Mouse (Mus musculus): Measurements from ENCODE around the gene Map3k5. TPM values are rescaled to one million over a fixed set of nuclear protein-coding genes. Genes with fewer than 3 reads are reported as not detected.
"Not testable (repeated sequence)": the region's sequence is repeated elsewhere in the genome, so short reads cannot be mapped to it uniquely, and the experiment has no call there.

Map3k5 gene
- polyA plus RNA-seq, 1 experiment: 1.0 TPM

GRCm38 (mm10) chr10:19915301-19915700 lies 19.0 kb upstream of the Map3k5 start:
- Histone ChIP-seq H3K4me1 (ENCODE audit: control insufficient read depth, insufficient read depth, low read length) (no peaks in the 10 kb centered on the region), H3K27ac (ENCODE audit: control insufficient read depth, insufficient read depth, low read depth, low read length) (no peak overlapping the region), H3K36me3 (ENCODE audit: control insufficient read depth, insufficient read depth, low read length) (no peaks in the 10 kb centered on the region), H3K27me3 (ENCODE audit: control insufficient read depth, insufficient read depth, low read length) (no peaks in the 10 kb centered on the region), H3K4me3 (ENCODE audit: control insufficient read depth, low read depth, low read length) (no peak overlapping the region)
- TF ChIP-seq POLR2A (IDR thresholded peaks at IDR 0.05; ENCODE audit: control insufficient read depth, low read depth, low read length) (no peak), CTCF (IDR thresholded peaks at IDR 0.05; ENCODE audit: control insufficient read depth, insufficient read depth, insufficient replicate concordance, low read depth, low read length) (peak; percentile 30; the same call in 1 of the 2 replicates)

- Histone ChIP-seq H3K27me3 (ENCODE audit: control insufficient read depth, insufficient read depth, low read length) (no peaks in the 10 kb centered on the region), H3K4me3 (ENCODE audit: control insufficient read depth, low read depth, low read length) (no peak overlapping the region), H3K27ac (ENCODE audit: control insufficient read depth, insufficient read depth, low read depth, low read length) (no peak overlapping the region), H3K36me3 (ENCODE audit: control insufficient read depth, insufficient read depth, low read length) (no peaks in the 10 kb centered on the region), H3K4me1 (ENCODE audit: control insufficient read depth, insufficient read depth, low read length) (no peaks in the 10 kb centered on the region)
- TF ChIP-seq CTCF (IDR thresholded peaks at IDR 0.05; ENCODE audit: control insufficient read depth, insufficient read depth, insufficient replicate concordance, low read depth, low read length): no peak
- TF ChIP-seq POLR2A (IDR thresholded peaks at IDR 0.05; ENCODE audit: control insufficient read depth, low read depth, low read length): no peak
Measured at GRCm38 (mm10) chr10:19922410-19922809, 11.9 kb upstream of the Map3k5 start.

DNA sequence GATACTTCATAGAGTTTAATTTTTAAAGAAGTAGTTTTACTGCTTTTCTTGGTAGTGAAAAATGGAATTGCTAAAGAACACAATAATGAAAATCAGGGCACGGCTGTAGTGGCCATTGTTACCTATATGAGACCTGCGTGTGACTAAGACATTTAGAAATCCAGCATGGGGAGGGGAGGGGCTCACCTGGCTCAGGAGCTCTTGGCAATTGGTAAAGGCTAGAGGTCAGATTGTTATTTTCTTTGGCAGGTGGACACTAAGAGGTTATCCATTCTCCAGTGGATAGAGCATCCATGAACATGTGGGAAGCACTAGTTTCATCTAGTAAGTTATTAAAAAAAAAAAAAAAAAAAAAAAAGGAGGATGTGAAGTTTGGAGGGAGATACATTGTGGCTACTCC lies 10.0 kb upstream of the Map3k5 start:
- no peak for TF ChIP-seq CTCF (IDR thresholded peaks at IDR 0.05; ENCODE audit: control insufficient read depth, insufficient read depth, insufficient replicate concordance, low read depth, low read length)
- TF ChIP-seq POLR2A (IDR thresholded peaks at IDR 0.05; ENCODE audit: control insufficient read depth, low read depth, low read length): no peak
- H3K27ac ChIP-seq (ENCODE audit: control insufficient read depth, insufficient read depth, low read depth, low read length): no peak overlapping the region
- H3K27me3 ChIP-seq (ENCODE audit: control insufficient read depth, insufficient read depth, low read length): no peaks in the 10 kb centered on the region
- no peaks in the 10 kb centered on the region for H3K4me1 ChIP-seq (ENCODE audit: control insufficient read depth, insufficient read depth, low read length)
- H3K36me3 ChIP-seq (ENCODE audit: control insufficient read depth, insufficient read depth, low read length): no peaks in the 10 kb centered on the region
- no peak overlapping the region for H3K4me3 ChIP-seq (ENCODE audit: control insufficient read depth, low read depth, low read length)

- H3K4me1 ChIP-seq (ENCODE audit: control insufficient read depth, insufficient read depth, low read length); H3K27me3 ChIP-seq (ENCODE audit: control insufficient read depth, insufficient read depth, low read length); H3K36me3 ChIP-seq (ENCODE audit: control insufficient read depth, insufficient read depth, low read length); H3K27ac ChIP-seq (ENCODE audit: control insufficient read depth, insufficient read depth, low read depth, low read length); H3K4me3 ChIP-seq (ENCODE audit: control insufficient read depth, low read depth, low read length): not testable (repeated sequence)
Measured at GRCm38 (mm10) chr10:19926391-19926897, 7.8 kb upstream of the Map3k5 start.

- H3K4me1 ChIP-seq (ENCODE audit: control insufficient read depth, insufficient read depth, low read length): no peaks in the 10 kb centered on the region
- no peak overlapping the region for H3K27ac ChIP-seq (ENCODE audit: control insufficient read depth, insufficient read depth, low read depth, low read length)
- no peaks in the 10 kb centered on the region for H3K36me3 ChIP-seq (ENCODE audit: control insufficient read depth, insufficient read depth, low read length)
- no peak overlapping the region for H3K4me3 ChIP-seq (ENCODE audit: control insufficient read depth, low read depth, low read length)
- TF ChIP-seq CTCF (IDR thresholded peaks at IDR 0.05; ENCODE audit: control insufficient read depth, insufficient read depth, insufficient replicate concordance, low read depth, low read length) (no peak), POLR2A (IDR thresholded peaks at IDR 0.05; ENCODE audit: control insufficient read depth, low read depth, low read length) (no peak)
- no peaks in the 10 kb centered on the region for H3K27me3 ChIP-seq (ENCODE audit: control insufficient read depth, insufficient read depth, low read length)
Measured at GRCm38 (mm10) chr10:19928205-19928604, 6.1 kb upstream of the Map3k5 start.

GRCm38 (mm10) chr10:19932986-19933385 lies 1.3 kb upstream of the Map3k5 start:
- Histone ChIP-seq H3K36me3 (ENCODE audit: control insufficient read depth, insufficient read depth, low read length) (no peaks in the 10 kb centered on the region), H3K4me3 (ENCODE audit: control insufficient read depth, low read depth, low read length) (no peak overlapping the region), H3K4me1 (ENCODE audit: control insufficient read depth, insufficient read depth, low read length) (peaks cover 10% of the 10 kb centered on the region), H3K27ac (ENCODE audit: control insufficient read depth, insufficient read depth, low read depth, low read length) (no peak overlapping the region), H3K27me3 (ENCODE audit: control insufficient read depth, insufficient read depth, low read length) (no peaks in the 10 kb centered on the region)
- no peak for TF ChIP-seq CTCF (IDR thresholded peaks at IDR 0.05; ENCODE audit: control insufficient read depth, insufficient read depth, insufficient replicate concordance, low read depth, low read length)
- TF ChIP-seq POLR2A (IDR thresholded peaks at IDR 0.05; ENCODE audit: control insufficient read depth, low read depth, low read length): no peak

DNA sequence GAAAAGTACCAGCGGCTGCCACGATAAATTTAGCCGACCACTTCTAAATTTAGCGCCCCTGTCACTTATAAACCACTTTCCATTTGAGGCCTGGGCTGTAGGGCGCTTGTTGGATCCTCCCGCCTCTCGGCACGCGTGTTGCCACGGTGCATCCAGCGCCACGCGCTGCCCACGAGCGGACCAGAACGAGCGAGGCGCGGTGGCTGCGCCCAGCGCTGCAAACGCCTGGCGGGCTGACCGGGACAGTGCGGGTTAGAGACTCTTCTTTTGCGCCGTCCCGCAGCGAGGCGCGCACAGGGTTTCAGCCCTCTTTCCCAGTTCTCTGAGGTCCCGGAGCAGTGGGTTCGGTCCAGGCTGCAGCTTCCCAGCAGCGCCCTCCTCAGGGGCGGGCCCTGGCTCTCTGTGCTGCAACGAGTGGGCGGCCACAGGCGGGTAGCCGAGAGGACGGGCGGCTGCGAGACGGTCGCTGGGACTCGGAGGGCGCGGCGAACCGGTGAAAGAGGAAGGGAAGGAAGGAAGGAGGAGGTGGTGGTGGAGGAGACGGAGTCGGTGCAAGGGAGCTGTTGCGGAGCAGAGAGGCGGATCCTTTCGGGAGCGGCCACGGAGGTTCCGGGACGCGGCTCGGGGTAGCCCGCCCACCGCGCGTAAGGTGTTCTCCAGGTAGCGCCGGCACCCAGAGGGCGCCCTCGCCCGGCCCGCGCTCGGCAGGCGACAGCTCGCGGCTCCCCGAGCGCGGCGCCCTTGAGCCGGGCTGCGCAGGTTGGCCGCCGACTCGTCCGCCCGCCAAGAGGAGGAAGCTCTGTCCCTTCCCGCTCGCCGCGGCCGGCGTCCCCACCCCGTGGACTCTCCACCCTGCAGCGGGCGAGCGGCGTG lies 525 bp upstream of the Map3k5 start:
- Histone ChIP-seq H3K4me3 (ENCODE audit: control insufficient read depth, low read depth, low read length) (peak overlapping the region; percentile 88), H3K4me1 (ENCODE audit: control insufficient read depth, insufficient read depth, low read length) (peaks cover 10% of the 10 kb centered on the region), H3K27ac (ENCODE audit: control insufficient read depth, insufficient read depth, low read depth, low read length) (peak overlapping the region; percentile 75), H3K36me3 (ENCODE audit: control insufficient read depth, insufficient read depth, low read length) (no peaks in the 10 kb centered on the region), H3K27me3 (ENCODE audit: control insufficient read depth, insufficient read depth, low read length) (no peaks in the 10 kb centered on the region)
- TF ChIP-seq POLR2A (IDR thresholded peaks at IDR 0.05; ENCODE audit: control insufficient read depth, low read depth, low read length): peak; percentile 5; the same call in 1 of the 2 replicates
- TF ChIP-seq CTCF (IDR thresholded peaks at IDR 0.05; ENCODE audit: control insufficient read depth, insufficient read depth, insufficient replicate concordance, low read depth, low read length): no peak

All from testis, adult 2 months (tissue).